8 mouse cellular contexts compared by ENCODE assay signal in genomic region chr8:120307103-120307502, GRCm38 (mm10).
DNase-seq lines count a peak whose midpoint lies in the region; ATAC-seq and TF ChIP-seq lines count a peak whose summit lies in the region.

No protein-coding gene starts in this region.

- H3K36me3 ChIP-seq in forebrain, embryonic 14.5 days (ENCODE audit: control insufficient read depth, insufficient read depth, low read length) = no peaks in the 10 kb centered on the region

- DNase-seq in left cerebral cortex, adult 2 months (ENCODE audit: extremely low spot score in 1 of 2, low spot score in 2 of 2) = no peak
- DNase-seq in left cerebral cortex, adult 18-20 months (ENCODE audit: low spot score in 2 of 2) = no peak
- DNase-seq in forebrain, embryonic 14.5 days (ENCODE audit: low spot score) = peak; percentile 88
- peak; percentile 79 to 91 for DNase-seq in thymus, postnatal 36 days
- DNase-seq in kidney, postnatal 36 days = no peak
- DNase-seq in frontal cortex, postnatal 25 days (ENCODE audit: low spot score in 2 of 2) = no peak
- no peak for DNase-seq in right cerebral cortex, postnatal 10 days (ENCODE audit: low spot score in 2 of 2)

- peak overlapping the region; percentile 47; the same call in 1 of the 2 replicates for H3K27ac ChIP-seq in left cerebral cortex, adult 2 months
- peak overlapping the region; percentile 84 for H3K27ac ChIP-seq in forebrain, embryonic 14.5 days (ENCODE audit: low read depth, low read length)

- H3K27me3 ChIP-seq in forebrain, embryonic 14.5 days (replicated peaks; ENCODE audit: control insufficient read depth, insufficient read depth, low read length) = no peaks in the 10 kb centered on the region

- intact Hi-C loops in left cerebral cortex, adult 2 months (cut with DNase I) = no loop called here

- TF ChIP-seq CTCF in left cerebral cortex, adult 2 months (IDR thresholded peaks at IDR 0.05) = no peak

- 0 out of 2 replicates have a peak overlapping the region, but pooled peaks have one; percentile 4 for H3K4me2 ChIP-seq in forebrain, embryonic 14.5 days (ENCODE audit: low read length)

- peaks cover 53% of the 10 kb centered on the region for H3K4me1 ChIP-seq in forebrain, embryonic 14.5 days (ENCODE audit: control insufficient read depth, insufficient read depth, low read length)

- H3K9me3 ChIP-seq in forebrain, embryonic 14.5 days (replicated peaks; ENCODE audit: control insufficient read depth, low read length) = no peaks in the 10 kb centered on the region

- WGBS in forebrain, embryonic 14.5 days = 5% methylated on average over 16 of the region's 16 CpGs

- H3K9ac ChIP-seq in forebrain, embryonic 14.5 days (ENCODE audit: low read length) = peak overlapping the region; percentile 29

- no peak overlapping the region for H3K4me3 ChIP-seq in left cerebral cortex, adult 2 months
- no peak overlapping the region for H3K4me3 ChIP-seq in forebrain, embryonic 14.5 days (ENCODE audit: low read depth, low read length)

- ATAC-seq in forebrain, embryonic 14.5 days = peak; percentile 54
- peak; percentile 67 for ATAC-seq in megakaryocyte progenitor cell, adult 5-6 weeks (replicated peaks; ENCODE audit: poor library complexity)

Comparison
In these comparisons a context has a peak if more than half of its experiments do, and no peak if none do; other contexts are left out.
1. DNase-seq: peak in forebrain, embryonic 14.5 days (single experiment) and thymus, postnatal 36 days (2 of 2); none in left cerebral cortex, adult 2 months (0 of 2), left cerebral cortex, adult 18-20 months (0 of 2), kidney, postnatal 36 days (0 of 2), frontal cortex, postnatal 25 days (0 of 2) and right cerebral cortex, postnatal 10 days (0 of 2).